Mouse (Mus musculus): ENCODE data around the gene Sart3. TPM values are rescaled to one million over a fixed set of nuclear protein-coding genes. Genes with fewer than 3 reads are reported as not detected.

The Sart3 gene
- polyA plus RNA-seq, 1 experiment from 2014 or later = 30.5 TPM

DNA sequence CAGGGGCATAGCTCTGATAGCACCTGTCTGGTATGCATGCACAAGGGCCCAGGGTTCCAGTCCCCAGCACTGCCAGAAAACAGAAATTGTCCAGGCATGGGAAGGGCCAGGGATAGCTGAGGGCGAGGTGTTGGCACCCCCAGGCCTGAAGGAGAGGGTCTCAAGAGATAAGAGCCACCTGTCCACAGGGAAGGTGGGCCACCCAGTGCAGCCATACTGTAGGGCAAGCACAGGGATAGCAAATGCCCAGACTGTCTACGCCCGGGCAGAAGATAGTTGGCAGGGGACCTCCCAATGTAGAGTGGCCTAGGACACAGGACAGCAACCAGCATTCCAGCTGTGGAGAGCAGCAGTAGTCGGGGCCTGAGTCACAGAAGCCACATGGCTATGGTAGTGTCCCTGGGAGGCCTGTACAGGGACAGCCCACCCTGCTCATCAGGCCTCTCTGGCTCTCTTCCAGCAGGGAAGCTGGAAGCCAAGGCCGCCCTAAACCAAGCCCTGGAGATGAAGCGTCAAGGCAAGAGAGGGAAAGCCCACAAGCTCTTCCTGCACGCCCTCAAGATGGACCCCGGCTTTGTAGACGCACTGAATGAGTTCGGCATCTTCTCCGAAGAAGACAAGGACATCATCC, 34.6 kb downstream of the Sart3 start:
- H3K36me3 ChIP-seq (ENCODE audit: control insufficient read depth, insufficient read depth, low read length) = peaks cover 32% of the 10 kb centered on the region
- H3K9me3 ChIP-seq (ENCODE audit: control insufficient read depth, low read depth, low read length) = no peaks in the 10 kb centered on the region
- ATAC-seq (ENCODE audit: insufficient number of reproducible peaks, insufficient read depth, low FRiP score, low read depth) = no peak
- no peak overlapping the region for H3K4me2 ChIP-seq (replicated peaks; ENCODE audit: low read depth, low read length)
- H3K4me1 ChIP-seq (ENCODE audit: control insufficient read depth, insufficient read depth, low read length) = peaks cover 9% of the 10 kb centered on the region
- no peak overlapping the region for H3K4me3 ChIP-seq (ENCODE audit: low read depth, low read length)
- no peak overlapping the region for H3K9ac ChIP-seq (replicated peaks; ENCODE audit: low read depth, low read length)
- no peaks in the 10 kb centered on the region for H3K27me3 ChIP-seq (ENCODE audit: control insufficient read depth, insufficient read depth, low read length)
- 87% methylated on average over 11 of the region's 11 CpGs for WGBS
- H3K27ac ChIP-seq (ENCODE audit: low read length) = no peak overlapping the region

DNA sequence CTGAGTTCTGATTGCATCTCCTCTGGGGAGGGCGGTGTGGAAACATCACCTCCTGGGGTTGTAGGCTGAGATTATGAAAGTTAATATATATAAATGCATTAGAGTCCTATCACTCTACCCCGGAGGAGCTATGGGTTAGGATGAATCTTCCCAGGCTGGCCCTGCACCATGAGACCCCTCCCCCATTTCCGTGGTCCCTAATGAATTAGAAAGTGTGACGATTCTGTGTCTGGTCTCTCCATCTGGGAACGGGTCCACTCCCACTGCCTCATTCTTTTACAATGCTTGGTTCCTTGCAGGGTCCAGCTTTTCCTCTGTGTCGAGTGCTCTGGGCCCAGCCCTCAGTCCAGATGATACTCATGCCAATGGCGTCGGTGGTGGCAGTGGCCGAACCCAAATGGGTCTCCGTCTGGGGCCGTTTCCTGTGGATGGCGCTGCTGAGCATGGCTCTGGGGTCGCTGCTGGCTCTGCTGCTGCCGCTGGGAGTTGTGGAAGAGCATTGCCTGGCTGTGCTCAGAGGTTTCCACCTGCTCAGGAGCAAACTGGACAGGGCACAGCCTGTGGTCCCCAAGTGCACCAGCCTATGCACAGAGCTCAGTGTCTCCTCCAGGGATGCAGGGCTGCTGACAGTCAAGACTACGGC, 35.7 kb downstream of the Sart3 start:
- Histone ChIP-seq H3K4me2 (replicated peaks; ENCODE audit: low read depth, low read length) (peak overlapping the region; percentile 91), H3K4me3 (ENCODE audit: low read depth, low read length) (peak overlapping the region; percentile 52), H3K27ac (ENCODE audit: low read length) (peak overlapping the region; percentile 94; the same call in 1 of the 2 replicates), H3K9ac (replicated peaks; ENCODE audit: low read depth, low read length) (peak overlapping the region; percentile 58), H3K9me3 (ENCODE audit: control insufficient read depth, low read depth, low read length) (no peaks in the 10 kb centered on the region), H3K27me3 (ENCODE audit: control insufficient read depth, insufficient read depth, low read length) (no peaks in the 10 kb centered on the region), H3K36me3 (ENCODE audit: control insufficient read depth, insufficient read depth, low read length) (peaks cover 22% of the 10 kb centered on the region), H3K4me1 (ENCODE audit: control insufficient read depth, insufficient read depth, low read length) (peaks cover 9% of the 10 kb centered on the region)
- no peak for ATAC-seq (ENCODE audit: insufficient number of reproducible peaks, insufficient read depth, low FRiP score, low read depth)
- 36% methylated on average over 15 of the region's 15 CpGs for WGBS

DNA sequence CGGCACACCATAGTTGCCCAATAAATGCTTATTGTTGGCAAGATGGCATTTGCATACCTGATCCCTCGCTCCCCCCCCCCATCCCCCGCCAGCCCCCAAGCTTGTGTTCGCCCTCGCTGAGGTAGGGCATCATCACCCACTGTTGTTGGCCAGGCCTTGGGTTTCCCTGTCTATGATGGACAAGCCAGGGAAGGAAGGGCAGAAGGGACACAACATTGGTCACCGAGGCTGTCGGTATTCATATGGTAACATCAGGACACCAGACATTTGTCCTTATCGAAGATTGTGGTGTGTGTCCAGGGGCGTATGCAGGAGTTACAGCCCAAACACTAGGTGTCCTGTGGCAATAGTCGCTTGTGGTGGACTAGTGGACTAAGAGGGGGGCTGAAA, 36.2 kb downstream of the Sart3 start:
- peak overlapping the region; percentile 91 for H3K4me2 ChIP-seq (replicated peaks; ENCODE audit: low read depth, low read length)
- H3K4me1 ChIP-seq (ENCODE audit: control insufficient read depth, insufficient read depth, low read length) = peaks cover 9% of the 10 kb centered on the region
- H3K9ac ChIP-seq (replicated peaks; ENCODE audit: low read depth, low read length) = peak overlapping the region; percentile 58
- H3K27me3 ChIP-seq (ENCODE audit: control insufficient read depth, insufficient read depth, low read length) = no peaks in the 10 kb centered on the region
- H3K4me3 ChIP-seq (ENCODE audit: low read depth, low read length) = peak overlapping the region; percentile 52
- H3K27ac ChIP-seq (ENCODE audit: low read length) = peak overlapping the region; percentile 94
- H3K36me3 ChIP-seq (ENCODE audit: control insufficient read depth, insufficient read depth, low read length) = peaks cover 17% of the 10 kb centered on the region; the same call in 1 of the 2 replicates
- 4% methylated on average over 10 of the region's 10 CpGs for WGBS
- peak; percentile 20; the same call in 1 of the 2 replicates for ATAC-seq (ENCODE audit: insufficient number of reproducible peaks, insufficient read depth, low FRiP score, low read depth)
- no peaks in the 10 kb centered on the region for H3K9me3 ChIP-seq (ENCODE audit: control insufficient read depth, low read depth, low read length)

DNA sequence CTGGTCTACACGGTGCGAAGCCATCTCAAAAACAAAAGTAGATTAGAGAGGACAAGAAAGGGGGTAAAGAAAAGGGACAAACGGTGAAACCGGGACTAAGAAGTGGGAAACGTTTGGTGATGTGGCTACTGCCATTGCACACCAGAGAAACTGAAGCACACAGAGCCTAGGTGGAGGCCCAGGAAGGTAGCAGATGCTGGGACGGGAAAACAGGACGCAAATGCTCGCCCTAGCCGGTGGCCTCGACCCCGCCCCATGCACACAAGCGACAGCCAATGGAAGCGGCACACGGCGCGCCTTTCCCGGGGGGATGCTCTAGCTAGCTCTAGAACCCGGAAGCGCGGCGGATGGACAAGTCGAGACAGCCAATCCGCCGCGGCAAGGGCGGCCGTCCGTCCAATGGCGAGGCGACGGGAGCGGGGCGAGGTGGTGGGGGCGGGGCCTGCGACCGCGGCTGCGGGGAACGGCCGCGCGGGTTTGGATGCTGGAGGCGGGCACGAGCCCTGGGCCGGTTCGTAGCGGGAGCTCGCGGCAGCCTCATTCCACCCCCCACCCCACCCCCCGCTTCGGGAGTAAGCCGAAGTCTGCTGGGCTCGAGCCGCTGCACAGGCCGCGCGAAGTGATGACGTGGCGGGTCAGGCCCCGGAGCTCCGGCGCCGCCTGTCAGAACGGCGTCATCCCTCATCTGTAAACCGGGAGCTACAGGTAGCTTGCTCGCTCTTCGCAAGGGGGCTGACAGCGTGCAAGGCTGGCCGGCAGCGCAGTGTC, 36.8 kb downstream of the Sart3 start, which contains the start of gene Ficd:
Gene Ficd, plus strand, starts transcription at position 459 of the 768 bp plus-strand sequence.
- 1% methylated on average over 60 of the region's 71 CpGs for WGBS
- Histone ChIP-seq H3K27me3 (ENCODE audit: control insufficient read depth, insufficient read depth, low read length) (no peaks in the 10 kb centered on the region), H3K4me3 (ENCODE audit: low read depth, low read length) (peak within 1 kb of the TSS; percentile 52), H3K36me3 (ENCODE audit: control insufficient read depth, insufficient read depth, low read length) (peaks cover 12% of the 10 kb centered on the region; the same call in 1 of the 2 replicates), H3K4me1 (ENCODE audit: control insufficient read depth, insufficient read depth, low read length) (peaks cover 9% of the 10 kb centered on the region), H3K27ac (ENCODE audit: low read length) (peak within 1 kb of the TSS; percentile 94), H3K4me2 (replicated peaks; ENCODE audit: low read depth, low read length) (peak within 1 kb of the TSS; percentile 91), H3K9me3 (ENCODE audit: control insufficient read depth, low read depth, low read length) (no peaks in the 10 kb centered on the region), H3K9ac (replicated peaks; ENCODE audit: low read depth, low read length) (peak within 1 kb of the TSS; percentile 58)
- ATAC-seq (ENCODE audit: insufficient number of reproducible peaks, insufficient read depth, low FRiP score, low read depth) = peak; percentile 97

DNA sequence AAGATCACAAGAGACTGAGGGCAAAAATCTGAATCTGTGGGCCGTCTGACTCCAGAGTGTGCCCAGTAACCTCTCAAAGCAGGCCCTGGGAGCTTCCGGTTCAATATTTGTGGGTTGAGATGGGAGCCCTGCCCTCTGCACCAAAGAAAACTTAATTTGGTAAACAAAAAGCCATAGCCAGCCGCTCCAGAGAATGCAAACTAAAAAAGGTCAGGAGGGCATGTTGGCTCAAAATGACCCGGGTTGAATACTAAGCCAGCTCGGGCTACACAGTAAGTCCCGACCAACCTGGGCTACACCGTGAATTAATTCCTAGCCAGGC, 37.3 kb downstream of the Sart3 start:
- Histone ChIP-seq H3K9ac (replicated peaks; ENCODE audit: low read depth, low read length) (peak overlapping the region; percentile 58), H3K4me3 (ENCODE audit: low read depth, low read length) (peak overlapping the region; percentile 52), H3K36me3 (ENCODE audit: control insufficient read depth, insufficient read depth, low read length) (peaks cover 11% of the 10 kb centered on the region; the same call in 1 of the 2 replicates), H3K9me3 (ENCODE audit: control insufficient read depth, low read depth, low read length) (no peaks in the 10 kb centered on the region), H3K27ac (ENCODE audit: low read length) (peak overlapping the region; percentile 94), H3K27me3 (ENCODE audit: control insufficient read depth, insufficient read depth, low read length) (no peaks in the 10 kb centered on the region), H3K4me1 (ENCODE audit: control insufficient read depth, insufficient read depth, low read length) (peaks cover 9% of the 10 kb centered on the region), H3K4me2 (replicated peaks; ENCODE audit: low read depth, low read length) (peak overlapping the region; percentile 91)
- ATAC-seq (ENCODE audit: insufficient number of reproducible peaks, insufficient read depth, low FRiP score, low read depth) = peak; percentile 35; the same call in 1 of the 2 replicates
- 23% methylated on average over 7 of the region's 7 CpGs for WGBS

DNA sequence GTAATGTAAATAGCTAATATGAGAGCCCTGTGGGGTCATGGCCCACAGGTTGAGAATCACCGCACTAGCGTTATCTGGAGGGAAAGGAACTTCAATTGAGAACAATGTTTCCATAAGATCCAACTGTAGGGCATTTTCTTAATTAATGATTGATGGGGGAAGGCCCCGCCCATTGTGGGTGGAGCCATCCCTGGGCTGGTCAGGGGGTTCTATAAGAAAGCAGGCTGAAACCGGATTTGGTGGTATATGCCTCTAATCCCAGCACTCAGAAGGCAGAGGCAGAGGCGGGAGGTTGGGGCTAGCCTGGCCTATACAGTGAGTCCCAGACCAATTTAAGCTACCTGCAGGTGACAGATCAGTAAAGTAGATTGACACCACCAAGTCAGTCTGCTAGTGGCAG, 37.9 kb downstream of the Sart3 start:
- 64% methylated on average over 5 of the region's 5 CpGs for WGBS
- Histone ChIP-seq H3K4me3 (ENCODE audit: low read depth, low read length) (no peak overlapping the region), H3K36me3 (ENCODE audit: control insufficient read depth, insufficient read depth, low read length) (peaks cover 11% of the 10 kb centered on the region; the same call in 1 of the 2 replicates), H3K9me3 (ENCODE audit: control insufficient read depth, low read depth, low read length) (no peaks in the 10 kb centered on the region), H3K27ac (ENCODE audit: low read length) (no peak overlapping the region), H3K27me3 (ENCODE audit: control insufficient read depth, insufficient read depth, low read length) (no peaks in the 10 kb centered on the region), H3K9ac (replicated peaks; ENCODE audit: low read depth, low read length) (no peak overlapping the region), H3K4me1 (ENCODE audit: control insufficient read depth, insufficient read depth, low read length) (peaks cover 9% of the 10 kb centered on the region), H3K4me2 (replicated peaks; ENCODE audit: low read depth, low read length) (no peak overlapping the region)
- ATAC-seq (ENCODE audit: insufficient number of reproducible peaks, insufficient read depth, low FRiP score, low read depth) = no peak

DNA sequence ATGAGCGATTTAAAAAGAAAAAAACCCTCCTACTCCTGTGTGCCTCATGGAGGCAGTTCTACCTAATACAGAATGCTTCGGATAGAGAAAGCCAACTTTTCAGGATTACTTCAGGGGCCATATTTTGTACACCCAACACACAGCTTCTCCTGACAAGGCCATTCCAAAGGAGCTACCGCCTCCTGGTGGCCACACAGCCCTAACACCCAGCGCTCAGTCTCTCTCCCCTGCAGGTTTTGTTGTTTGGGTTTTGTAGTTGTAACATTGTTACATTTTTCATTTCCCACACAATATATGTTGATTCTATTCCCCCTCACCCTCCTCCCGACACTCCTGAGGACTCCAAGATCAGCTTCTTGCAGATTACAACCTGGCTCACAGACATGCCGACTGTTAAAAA, 40.1 kb downstream of the Sart3 start:
- no peak for ATAC-seq (ENCODE audit: insufficient number of reproducible peaks, insufficient read depth, low FRiP score, low read depth)
- Histone ChIP-seq H3K27ac (ENCODE audit: low read length) (no peak overlapping the region), H3K4me1 (ENCODE audit: control insufficient read depth, insufficient read depth, low read length) (peaks cover 9% of the 10 kb centered on the region), H3K36me3 (ENCODE audit: control insufficient read depth, insufficient read depth, low read length) (no peaks in the 10 kb centered on the region), H3K4me3 (ENCODE audit: low read depth, low read length) (no peak overlapping the region), H3K9me3 (ENCODE audit: control insufficient read depth, low read depth, low read length) (no peaks in the 10 kb centered on the region), H3K4me2 (replicated peaks; ENCODE audit: low read depth, low read length) (no peak overlapping the region), H3K27me3 (ENCODE audit: control insufficient read depth, insufficient read depth, low read length) (no peaks in the 10 kb centered on the region), H3K9ac (replicated peaks; ENCODE audit: low read depth, low read length) (no peak overlapping the region)
- WGBS = 23% methylated on average over 6 of the region's 6 CpGs

DNA sequence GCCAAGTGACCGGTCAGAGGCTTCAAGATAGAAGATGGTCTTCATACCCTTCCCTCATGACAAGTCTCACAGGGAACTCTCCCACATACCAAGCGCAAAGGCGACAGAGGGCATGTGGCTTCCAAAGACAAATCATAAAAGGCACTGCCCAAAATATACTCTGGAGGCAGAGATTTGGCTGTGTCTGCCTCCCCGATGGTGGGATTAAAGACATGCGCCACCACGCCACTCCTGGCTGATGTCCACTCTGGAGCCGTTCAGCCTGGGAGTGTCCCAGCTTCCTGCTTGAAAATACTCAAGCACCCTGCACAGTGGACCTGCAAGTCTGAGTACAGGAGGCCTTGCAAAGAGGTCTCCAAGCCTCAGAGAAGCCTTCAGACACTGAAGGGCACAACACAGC, 41.1 kb downstream of the Sart3 start:
- H3K27me3 ChIP-seq (ENCODE audit: control insufficient read depth, insufficient read depth, low read length) = no peaks in the 10 kb centered on the region
- peaks cover under 1% of the 10 kb centered on the region for H3K4me1 ChIP-seq (ENCODE audit: control insufficient read depth, insufficient read depth, low read length)
- H3K9me3 ChIP-seq (ENCODE audit: control insufficient read depth, low read depth, low read length) = no peaks in the 10 kb centered on the region
- whole genome bisulfite sequencing = 86% methylated on average over 7 of the region's 7 CpGs
- H3K27ac ChIP-seq (ENCODE audit: low read length) = no peak overlapping the region
- H3K9ac ChIP-seq (replicated peaks; ENCODE audit: low read depth, low read length) = no peak overlapping the region
- H3K4me3 ChIP-seq (ENCODE audit: low read depth, low read length) = no peak overlapping the region
- no peak for ATAC-seq (ENCODE audit: insufficient number of reproducible peaks, insufficient read depth, low FRiP score, low read depth)
- no peak overlapping the region for H3K4me2 ChIP-seq (replicated peaks; ENCODE audit: low read depth, low read length)
- H3K36me3 ChIP-seq (ENCODE audit: control insufficient read depth, insufficient read depth, low read length) = no peaks in the 10 kb centered on the region
